Mouse (Mus musculus) midbrain, embryonic 14.5 days (tissue): ENCODE results near the gene Steap1. TPM values are rescaled to one million over a fixed set of nuclear protein-coding genes. Genes with fewer than 3 reads are reported as not detected.

ENCODE experiments used
- ATAC-seq: fragments of 200-750 bp; cut with Nextera tagmentation; 2 replicates; pipeline ENCODE4 v1.8.0; 2017; ENCODE audit warnings: moderate number of reproducible peaks, moderate library complexity; ENCODE audit not compliant: low FRiP score, low TSS enrichment
- DNase-seq: peaks from one replicate; pipeline ENCODE4 v3.0.0-alpha.2; 2015
- H3K27ac ChIP-seq: fragments of 300-500 bp; sonication (generic); replicated peaks from 2 replicates; pipeline ENCODE4 v1.5.1; 2014; ENCODE audit warnings: mild to moderate bottlenecking, low read depth, low read length, moderate library complexity
- H3K27me3 ChIP-seq: fragments of 300-500 bp; sonication (generic); 2 replicates; pipeline ENCODE4 v1.6.1; 2014; ENCODE audit warnings: low read length, control low read depth, mixed read lengths; ENCODE audit not compliant: control insufficient read depth, insufficient read depth
- H3K36me3 ChIP-seq: fragments of 300-500 bp; sonication (generic); 2 replicates; pipeline ENCODE4 v1.6.1; 2014; ENCODE audit warnings: low read length, control low read depth; ENCODE audit not compliant: control insufficient read depth, insufficient read depth
- H3K4me1 ChIP-seq: fragments of 300-500 bp; sonication (generic); 2 replicates; pipeline ENCODE4 v1.6.1; 2014; ENCODE audit warnings: mild to moderate bottlenecking, antibody characterized with exemption, low read length, control low read depth; ENCODE audit not compliant: control insufficient read depth, insufficient read depth
- H3K4me2 ChIP-seq: fragments of 300-500 bp; sonication (generic); 2 replicates; pipeline ENCODE4 v1.6.1; 2014; ENCODE audit warnings: mild to moderate bottlenecking, low read length, moderate library complexity
- H3K4me3 ChIP-seq: fragments of 300-500 bp; sonication (generic); replicated peaks from 2 replicates; pipeline ENCODE4 v1.5.1; 2014; ENCODE audit warnings: low read depth, low read length
- H3K9ac ChIP-seq: fragments of 300-500 bp; sonication (generic); replicated peaks from 2 replicates; pipeline ENCODE4 v1.6.1; 2014; ENCODE audit warnings: mild to moderate bottlenecking, low read length, moderate library complexity
- H3K9me3 ChIP-seq: fragments of 300-500 bp; sonication (generic); 2 replicates; pipeline ENCODE4 v1.6.1; 2016; ENCODE audit warnings: low read length, control low read depth, mixed read lengths; ENCODE audit not compliant: control insufficient read depth
- WGBS: fragments of 180-500 bp; shearing (Covaris S2); extraction: QIAGEN DNeasy Blood & Tissue Kit; methylation state at CpG from one replicate; pipeline ENCODE4 v1.1.7; 2014; 5-methylcytosine and 5-hydroxymethylcytosine counted together
- polyA plus RNA-seq: library from polyadenylated mRNA; unstranded; fragments of >200 nt; fragmentation: Nextera tagmentation; extraction: Ambion mirVana; gene quantifications from 2 replicates; pipeline ENCODE4 v1.2.1, GENCODE M21; 2014

Gene Steap1
- polyA plus RNA-seq = 0.59 and 0.68 TPM in 2 replicates

DNA sequence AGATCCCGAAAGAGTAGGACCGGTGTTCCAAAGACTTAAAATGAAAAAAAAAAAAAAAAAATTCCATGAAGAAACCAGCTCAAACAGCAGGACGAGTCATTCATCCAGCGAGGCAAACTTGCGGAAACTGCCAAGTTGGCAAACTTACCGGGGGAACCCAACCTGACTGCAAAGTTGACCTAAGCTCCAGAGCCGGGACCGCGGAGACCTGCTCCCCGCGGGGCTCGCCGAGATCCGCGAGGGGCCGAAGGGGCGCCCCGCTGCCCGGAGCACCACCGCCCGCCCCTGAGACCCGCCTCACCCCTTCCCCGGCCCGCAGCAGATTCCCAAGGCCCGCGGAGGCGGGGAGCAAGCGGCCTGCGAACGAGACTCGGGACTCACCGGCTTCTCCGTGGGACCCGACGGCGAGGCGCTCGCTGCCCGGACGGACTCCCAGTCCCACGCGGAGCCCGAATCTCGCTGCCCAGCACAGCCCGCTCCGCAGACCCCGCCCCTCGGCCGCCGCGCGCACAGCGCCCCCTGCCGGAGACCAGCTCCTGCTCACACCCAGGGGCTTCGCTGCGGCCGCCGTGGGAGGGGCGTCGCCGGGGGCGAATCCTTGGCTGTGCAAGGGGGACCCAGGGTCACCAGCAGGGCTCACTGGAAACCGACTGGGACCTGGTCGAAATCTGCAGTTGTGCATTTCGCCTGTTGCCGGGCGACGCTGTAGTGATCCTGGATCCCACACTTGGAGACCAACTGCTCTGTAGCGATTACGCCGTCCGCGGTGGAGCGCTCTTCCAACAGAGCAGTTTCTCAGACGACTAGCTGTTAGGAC lies at the start of gene Steap1:
TSS of gene Steap1 (minus strand) at position 461 of the 817 bp plus-strand sequence.
- under 1% methylated on average over 75 of the region's 75 CpGs for WGBS
- no peak within 1 kb of the TSS for H3K27ac ChIP-seq
- H3K9me3 ChIP-seq = no peaks in the 10 kb centered on the region
- H3K4me3 ChIP-seq = peak within 1 kb of the TSS; percentile 52
- H3K4me1 ChIP-seq = 0 out of 2 replicates have a peak, but pooled peaks cover 4% of the 10 kb centered on the region
- H3K36me3 ChIP-seq = no peaks in the 10 kb centered on the region
- ATAC-seq = peak; percentile 91
- H3K9ac ChIP-seq = peak within 1 kb of the TSS; percentile 49
- H3K4me2 ChIP-seq = peak within 1 kb of the TSS; percentile 94
- peak; percentile 87 for DNase-seq
- peaks cover 17% of the 10 kb centered on the region; the same call in 1 of the 2 replicates for H3K27me3 ChIP-seq

GRCm38 (mm10) chr5:5787106-5787505 lies 38.0 kb upstream of the Steap1 start:
- no peaks in the 10 kb centered on the region for H3K9me3 ChIP-seq
- H3K4me2 ChIP-seq = no peak overlapping the region
- 87% methylated on average over 2 of the region's 2 CpGs for WGBS
- no peak overlapping the region for H3K4me3 ChIP-seq
- H3K27me3 ChIP-seq = no peaks in the 10 kb centered on the region
- no peak overlapping the region for H3K27ac ChIP-seq
- H3K9ac ChIP-seq = no peak overlapping the region
- no peaks in the 10 kb centered on the region for H3K36me3 ChIP-seq
- DNase-seq (no peak), ATAC-seq (no peak)
- H3K4me1 ChIP-seq = no peaks in the 10 kb centered on the region

- no peaks in the 10 kb centered on the region for H3K36me3 ChIP-seq
- no peak overlapping the region for H3K27ac ChIP-seq
- H3K27me3 ChIP-seq = no peaks in the 10 kb centered on the region
- no peaks in the 10 kb centered on the region for H3K4me1 ChIP-seq
- H3K4me2 ChIP-seq = no peak overlapping the region
- no peak overlapping the region for H3K9ac ChIP-seq
- no peaks in the 10 kb centered on the region for H3K9me3 ChIP-seq
- no peak overlapping the region for H3K4me3 ChIP-seq
- ATAC-seq (peak; percentile 53; the same call in 1 of the 2 replicates), DNase-seq (peak; percentile 69)
- 68% methylated on average over 3 of the region's 3 CpGs for WGBS
Observed at GRCm38 (mm10) chr5:5756392-5757019, 7.4 kb upstream of the Steap1 start.

- H3K4me3 ChIP-seq = no peak overlapping the region
Observed at GRCm38 (mm10) chr5:5755039-5755438, 5.9 kb upstream of the Steap1 start.

GRCm38 (mm10) chr5:5749772-5750222 lies 671 bp upstream of the Steap1 start:
- under 1% methylated on average over 13 of the region's 13 CpGs for WGBS
- 0 out of 2 replicates have a peak, but pooled peaks cover 4% of the 10 kb centered on the region for H3K4me1 ChIP-seq
- H3K4me3 ChIP-seq = peak overlapping the region; percentile 52
- no peaks in the 10 kb centered on the region for H3K36me3 ChIP-seq
- ATAC-seq (peak; percentile 65), DNase-seq (peak; percentile 87)
- peaks cover 17% of the 10 kb centered on the region; the same call in 1 of the 2 replicates for H3K27me3 ChIP-seq
- H3K4me2 ChIP-seq = peak overlapping the region; percentile 94
- no peak overlapping the region for H3K27ac ChIP-seq
- H3K9ac ChIP-seq = peak overlapping the region; percentile 49; the same call in 1 of the 2 replicates
- no peaks in the 10 kb centered on the region for H3K9me3 ChIP-seq

More at GRCm38 (mm10) chr5:5755039-5755438, 5.9 kb upstream of the Steap1 start:
- DNase-seq (peak; percentile 91), ATAC-seq (no peak)
- H3K36me3 ChIP-seq = no peaks in the 10 kb centered on the region
- H3K9me3 ChIP-seq = no peaks in the 10 kb centered on the region
- no peaks in the 10 kb centered on the region for H3K27me3 ChIP-seq
- WGBS = 2% methylated on average over 9 of the region's 9 CpGs
- H3K4me2 ChIP-seq = no peak overlapping the region
- no peak overlapping the region for H3K9ac ChIP-seq
- no peaks in the 10 kb centered on the region for H3K4me1 ChIP-seq
- no peak overlapping the region for H3K27ac ChIP-seq

DNA sequence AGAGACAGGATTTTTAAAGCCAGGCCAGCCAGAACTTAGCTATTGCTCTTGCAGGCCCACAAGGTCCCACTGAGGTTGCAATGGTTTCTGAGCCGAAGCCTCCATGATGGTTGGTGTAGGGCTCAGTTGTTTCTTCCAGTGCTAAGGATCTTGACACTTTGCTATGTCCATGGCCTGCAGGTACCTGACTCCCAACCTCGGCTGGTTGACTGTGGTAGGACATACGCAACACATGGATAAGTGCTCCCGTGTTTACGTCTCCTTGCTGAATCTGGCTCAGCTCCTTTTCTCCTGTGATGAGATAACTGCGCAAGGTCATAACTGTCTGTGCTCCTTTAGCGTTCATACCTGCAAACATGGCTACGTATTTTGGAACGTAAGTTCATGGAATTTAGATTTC lies 14.7 kb downstream of the Steap1 start:
- Histone ChIP-seq H3K27me3 (no peaks in the 10 kb centered on the region), H3K4me3 (no peak overlapping the region), H3K27ac (no peak overlapping the region), H3K4me2 (no peak overlapping the region), H3K9ac (no peak overlapping the region), H3K36me3 (no peaks in the 10 kb centered on the region), H3K4me1 (no peaks in the 10 kb centered on the region), H3K9me3 (no peaks in the 10 kb centered on the region)
- ATAC-seq (no peak), DNase-seq (no peak)
- 96% methylated on average over 9 of the region's 9 CpGs for WGBS

GRCm38 (mm10) chr5:5732858-5733257 lies 16.3 kb downstream of the Steap1 start:
- no peak for ATAC-seq

GRCm38 (mm10) chr5:5732208-5732607 lies 16.9 kb downstream of the Steap1 start:
- no peaks in the 10 kb centered on the region for H3K27me3 ChIP-seq
- no peaks in the 10 kb centered on the region for H3K36me3 ChIP-seq
- no peaks in the 10 kb centered on the region for H3K9me3 ChIP-seq
- H3K27ac ChIP-seq = no peak overlapping the region
- no peak for ATAC-seq
- DNase-seq = no peak
- no peaks in the 10 kb centered on the region for H3K4me1 ChIP-seq
- no peak overlapping the region for H3K4me2 ChIP-seq
- no peak overlapping the region for H3K4me3 ChIP-seq
- no peak overlapping the region for H3K9ac ChIP-seq
- 94% methylated on average over 3 of the region's 3 CpGs for WGBS

More at GRCm38 (mm10) chr5:5732858-5733257, 16.3 kb downstream of the Steap1 start:
- Histone ChIP-seq H3K9ac (no peak overlapping the region), H3K27ac (no peak overlapping the region), H3K4me1 (no peaks in the 10 kb centered on the region), H3K27me3 (no peaks in the 10 kb centered on the region), H3K4me3 (no peak overlapping the region), H3K4me2 (no peak overlapping the region), H3K9me3 (no peaks in the 10 kb centered on the region), H3K36me3 (no peaks in the 10 kb centered on the region)
- 74% methylated on average over 2 of the region's 2 CpGs for WGBS
- no peak for DNase-seq
